Mouse (Mus musculus) monocyte, adult 59 days (primary cell): ENCODE data around the gene Spon1. TPM values are rescaled to one million over a fixed set of nuclear protein-coding genes. Genes with fewer than 3 reads are reported as not detected.

Source experiments
- total RNA-seq, 2 experiments: library from RNA; stranded (reverse); gene quantifications; one replicate each; pipeline ENCODE4 v1.2.4; 2023

Spon1 gene
- 1 to 10 TPM; 2.8 to 3.8 TPM for total RNA-seq

DNA sequence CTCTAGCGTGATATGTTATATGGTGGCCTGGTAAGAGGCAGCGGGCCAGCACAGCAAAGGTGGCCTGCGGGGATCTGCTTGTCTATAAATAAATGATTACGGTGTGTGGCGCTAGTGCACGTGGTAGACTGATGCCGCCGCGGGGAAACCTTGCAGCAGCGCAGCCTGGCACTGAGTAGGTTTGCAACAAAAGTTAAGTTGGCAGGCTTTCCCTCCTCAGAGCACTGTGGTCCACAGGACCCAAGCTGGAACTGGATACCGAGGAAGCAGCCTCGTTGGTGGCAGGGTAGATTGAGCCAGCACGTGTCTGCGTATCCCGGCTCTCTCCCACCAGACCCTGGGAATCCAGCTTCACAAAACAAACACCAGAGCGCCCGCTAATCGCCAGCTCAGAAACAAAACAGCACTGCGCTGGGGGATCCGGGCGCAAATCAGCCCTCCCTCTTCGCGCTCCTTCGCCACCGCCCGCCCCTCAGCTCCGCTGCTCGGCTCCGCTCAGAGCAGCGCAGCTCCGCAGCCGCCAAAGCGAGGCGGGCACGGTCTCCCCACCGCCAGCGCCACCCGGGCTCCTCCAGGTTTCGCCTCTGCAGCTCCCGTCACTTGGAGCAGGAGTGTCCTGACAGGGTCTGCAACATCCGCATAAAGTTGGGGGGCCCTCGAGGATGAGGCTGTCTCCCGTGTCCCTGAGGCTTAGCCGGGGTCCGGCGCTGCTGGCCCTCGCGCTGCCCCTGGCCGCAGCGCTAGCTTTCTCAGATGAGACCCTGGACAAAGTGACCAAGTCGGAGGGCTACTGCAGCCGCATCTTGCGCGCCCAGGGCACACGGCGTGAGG is at the start of gene Spon1:
Spon1 (plus strand) TSS at position 332 of the 831 bp plus-strand sequence.

